Mouse (Mus musculus) brain, adult 2 months (tissue): Measurements from ENCODE around the gene Tnxb.

ENCODE experiments used
- DNase-seq: peaks from one replicate; pipeline ENCODE4 v3.0.0; 2011; ENCODE audit warnings: low read depth, low spot score

Gene Tnxb

DNA sequence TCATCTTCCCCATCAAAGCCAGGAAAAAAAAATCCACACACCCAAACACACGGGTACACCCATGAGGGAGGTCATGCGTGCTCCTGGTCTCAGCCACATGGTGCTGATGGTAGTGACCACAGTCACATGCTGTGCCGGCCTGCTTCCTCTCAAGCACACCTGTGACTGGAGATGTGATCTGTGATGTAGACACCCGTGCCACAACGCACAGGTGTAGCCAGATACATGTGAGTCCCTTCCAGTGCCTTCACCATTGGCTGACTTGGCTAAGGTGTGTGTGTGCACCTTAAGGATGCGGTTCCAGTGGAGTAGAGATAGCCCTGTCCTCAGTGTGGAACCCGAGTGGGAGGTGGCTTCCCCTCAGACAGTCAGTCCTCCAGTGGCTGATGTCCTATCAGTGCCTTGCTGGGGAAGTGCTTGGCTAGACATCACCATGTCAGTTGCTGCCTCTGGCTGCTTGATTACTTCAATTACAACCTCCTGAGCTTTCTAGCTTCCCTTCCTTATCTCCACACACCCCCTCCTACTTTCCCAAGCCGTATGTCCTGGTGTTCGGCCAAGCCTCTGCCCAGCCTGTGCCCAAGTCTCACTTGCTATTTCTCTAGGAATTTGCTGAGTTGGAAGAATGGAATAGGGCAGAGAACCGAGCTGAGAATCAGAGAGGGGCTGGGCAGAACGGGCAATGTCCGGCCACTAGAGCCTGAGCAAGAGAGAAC, 11.0 kb upstream of the Tnxb start:
- DNase-seq: no peak

DNA sequence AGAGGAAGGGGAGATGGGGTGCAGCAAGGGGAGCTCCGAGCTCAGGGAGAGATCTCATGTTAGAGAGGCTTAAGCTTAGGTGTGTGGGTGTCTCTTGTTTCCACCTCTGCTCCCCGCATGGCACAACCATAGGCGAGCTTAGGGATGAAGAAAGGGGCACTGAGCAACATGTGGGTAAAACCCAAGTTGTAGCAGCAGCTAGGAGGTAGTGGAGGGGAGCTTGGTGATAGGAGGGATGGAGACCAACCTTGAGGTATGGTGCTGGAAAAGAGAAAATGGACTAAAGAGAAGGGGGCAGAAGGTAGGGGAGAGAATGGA, 10.5 kb upstream of the Tnxb start:
- no peak for DNase-seq

DNA sequence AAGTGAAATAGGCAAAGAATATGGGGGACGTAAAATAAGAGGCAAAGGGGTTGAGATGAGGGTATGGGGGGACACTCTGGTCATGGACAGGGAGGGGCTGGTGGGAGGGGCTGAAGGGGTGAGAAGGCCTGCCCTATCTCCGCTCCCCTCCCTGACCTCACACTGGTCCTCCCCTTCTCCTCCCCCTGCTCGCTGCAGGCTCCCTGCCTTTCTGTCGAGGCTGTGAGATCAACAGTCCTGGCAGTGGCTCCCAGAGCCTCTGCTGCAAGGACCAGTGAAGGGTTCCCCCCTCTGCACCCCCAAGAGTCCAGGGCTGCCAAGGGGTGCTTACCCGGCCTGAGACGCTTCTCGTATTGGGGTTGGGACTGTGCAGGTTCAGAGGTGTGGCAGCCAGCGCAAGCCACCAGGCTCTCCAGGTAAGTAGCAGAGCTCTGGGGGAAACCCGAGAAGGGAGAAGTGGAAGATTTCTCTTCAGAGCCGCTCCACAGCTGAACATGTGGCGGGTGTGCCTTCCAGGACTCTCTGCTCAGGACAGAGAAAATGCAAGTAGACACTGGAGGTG, 10.0 kb upstream of the Tnxb start:
- no peak for DNase-seq

DNA sequence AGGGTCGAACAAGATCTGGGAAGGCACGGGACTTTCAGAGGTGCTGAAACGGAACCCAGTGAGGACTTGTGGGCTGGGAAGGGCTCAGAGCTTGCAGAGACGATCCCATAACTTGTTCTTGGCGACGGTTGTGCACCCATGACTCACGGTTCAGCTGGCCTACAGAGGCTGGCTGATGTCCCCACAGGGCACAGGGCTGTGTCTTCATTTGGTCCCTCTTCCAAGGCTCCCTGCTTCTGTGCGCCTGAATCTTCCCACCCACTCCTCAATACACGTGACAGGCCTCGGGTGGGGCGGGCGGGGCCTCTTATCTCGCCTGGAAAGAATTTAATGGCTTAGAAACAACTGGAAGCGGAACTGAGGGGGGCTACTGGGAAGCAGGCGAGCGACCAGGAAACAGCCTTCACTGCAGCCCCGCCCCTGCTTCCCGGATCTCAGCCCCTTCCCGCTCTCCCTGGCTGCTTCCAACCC, 9.2 kb upstream of the Tnxb start:
- DNase-seq: no peak

DNA sequence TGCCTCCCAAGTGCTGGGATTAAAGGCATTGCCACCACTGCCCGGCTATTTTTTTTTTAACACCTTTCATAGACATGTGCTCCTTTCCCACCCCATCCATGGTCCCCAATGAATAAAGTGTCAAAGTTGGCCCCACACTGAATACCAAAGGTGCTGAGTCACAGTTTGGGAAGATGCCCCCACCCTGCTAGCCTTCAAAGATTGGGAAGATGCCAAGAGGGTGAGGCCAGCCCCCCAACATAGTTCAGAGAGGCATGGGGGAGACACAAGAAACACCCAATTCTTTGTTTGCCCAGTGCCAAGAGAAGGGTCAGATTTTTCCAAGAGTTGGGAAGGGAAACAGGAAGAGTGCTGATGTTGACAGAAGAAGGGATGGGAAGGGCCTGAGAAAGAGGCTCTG, 7.9 kb upstream of the Tnxb start:
- DNase-seq: no peak

DNA sequence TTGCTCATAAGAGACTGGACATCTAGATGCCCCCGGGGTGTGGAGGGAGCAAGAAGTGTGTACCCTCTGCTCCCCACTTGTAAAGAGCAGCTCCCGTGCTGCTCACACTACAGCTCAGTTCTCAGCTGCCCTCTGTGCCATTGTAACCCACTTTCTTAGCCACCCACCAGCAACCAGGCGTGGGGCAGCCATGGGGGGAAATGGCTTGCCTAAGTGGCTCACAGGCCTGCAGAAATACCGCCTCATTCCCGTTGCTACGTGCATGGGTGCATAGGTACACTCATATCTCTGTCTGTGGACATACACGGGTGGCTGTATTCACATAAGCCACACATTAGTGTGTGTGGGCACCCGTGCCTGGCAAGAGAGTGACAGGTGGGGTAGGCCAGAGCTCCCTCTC, 7.4 kb upstream of the Tnxb start:
- DNase-seq: no peak

DNA sequence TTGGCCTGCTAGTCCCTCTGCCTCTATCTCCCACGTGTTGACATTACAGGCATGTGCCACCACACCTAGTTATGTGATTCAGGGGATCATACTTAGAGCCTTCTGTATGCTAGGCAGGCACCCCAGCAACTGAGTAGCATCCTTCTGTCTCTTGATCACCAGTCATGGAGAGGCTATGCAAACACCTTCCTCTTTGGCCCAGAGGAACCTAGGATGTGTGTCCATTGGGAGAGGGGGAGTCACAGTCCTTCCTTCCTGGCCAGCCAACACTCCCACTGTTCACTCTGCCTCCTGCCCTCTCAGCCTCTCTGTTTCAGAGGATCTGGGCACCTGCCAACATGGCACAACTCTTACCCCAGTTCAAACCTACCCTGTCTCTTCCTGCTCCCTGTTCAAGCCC, 6.8 kb upstream of the Tnxb start:
- DNase-seq: no peak

DNA sequence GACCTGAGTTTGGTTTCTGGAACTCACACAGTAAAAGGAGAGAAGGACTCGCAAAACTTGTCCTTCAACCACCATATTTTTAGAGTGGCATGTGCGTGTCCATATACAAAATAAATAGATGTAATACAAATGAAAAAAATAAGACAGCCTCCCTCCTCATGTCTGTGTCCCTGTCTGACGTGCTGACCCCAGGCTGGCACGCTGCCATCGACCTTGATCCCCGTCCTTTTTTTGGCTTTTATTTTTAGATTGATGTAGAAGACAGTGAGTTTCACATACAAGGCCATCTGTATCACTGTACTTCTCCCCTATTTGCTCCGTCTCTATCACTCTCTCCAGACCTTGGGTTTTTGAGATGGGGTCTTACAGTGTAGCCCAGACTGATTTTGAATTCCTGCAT, 5.9 kb upstream of the Tnxb start:
- no peak for DNase-seq

DNA sequence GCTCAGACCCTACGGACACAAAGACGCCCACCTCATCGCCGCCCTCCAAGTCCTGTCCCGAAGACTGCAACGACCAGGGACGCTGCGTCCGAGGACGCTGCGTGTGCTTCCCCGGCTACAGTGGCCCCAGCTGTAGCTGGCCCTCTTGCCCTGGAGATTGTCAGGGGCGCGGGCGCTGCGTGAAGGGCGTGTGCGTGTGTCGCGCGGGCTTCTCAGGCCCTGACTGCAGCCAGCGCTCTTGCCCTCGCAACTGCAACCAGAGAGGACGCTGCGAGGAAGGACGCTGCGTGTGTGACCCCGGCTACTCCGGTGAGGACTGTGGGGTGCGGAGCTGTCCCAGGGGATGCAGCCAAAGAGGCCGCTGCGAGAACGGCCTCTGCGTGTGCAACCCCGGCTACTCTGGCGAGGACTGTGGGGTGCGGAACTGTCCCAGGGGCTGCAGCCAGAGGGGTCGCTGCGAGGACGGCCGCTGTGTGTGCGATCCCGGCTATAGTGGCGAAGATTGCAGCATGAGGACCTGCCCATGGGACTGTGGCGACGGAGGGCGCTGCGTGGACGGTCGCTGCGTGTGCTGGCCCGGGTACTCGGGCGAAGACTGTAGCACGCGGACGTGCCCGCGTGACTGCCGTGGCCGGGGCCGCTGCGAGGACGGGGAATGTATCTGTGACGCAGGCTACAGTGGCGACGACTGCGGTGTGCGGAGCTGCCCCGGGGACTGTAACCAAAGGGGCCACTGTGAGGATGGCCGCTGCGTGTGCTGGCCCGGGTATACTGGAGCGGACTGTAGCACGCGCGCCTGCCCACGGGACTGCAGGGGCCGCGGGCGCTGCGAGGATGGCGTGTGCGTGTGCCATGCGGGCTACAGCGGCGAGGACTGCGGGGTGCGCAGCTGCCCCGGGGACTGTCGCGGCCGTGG, 1.1 kb downstream of the Tnxb start:
- DNase-seq: no peak

DNA sequence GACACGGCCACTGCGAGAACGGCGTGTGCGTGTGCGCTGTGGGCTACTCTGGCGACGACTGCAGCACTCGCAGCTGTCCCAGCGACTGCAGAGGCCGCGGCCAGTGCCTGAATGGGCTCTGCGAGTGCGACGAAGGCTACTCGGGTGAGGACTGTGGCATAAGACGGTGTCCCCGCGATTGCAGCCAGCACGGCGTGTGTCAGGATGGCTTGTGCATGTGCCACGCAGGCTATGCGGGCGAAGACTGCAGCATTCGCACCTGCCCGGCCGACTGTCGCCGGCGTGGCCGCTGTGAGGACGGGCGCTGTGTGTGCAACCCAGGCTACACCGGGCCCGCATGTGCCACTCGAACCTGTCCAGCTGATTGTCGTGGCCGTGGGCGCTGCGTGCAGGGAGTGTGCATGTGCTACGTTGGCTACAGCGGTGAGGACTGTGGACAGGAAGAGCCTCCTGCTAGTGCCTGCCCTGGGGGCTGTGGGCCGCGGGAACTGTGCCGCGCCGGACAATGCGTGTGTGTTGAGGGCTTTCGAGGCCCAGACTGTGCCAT, 2.0 kb downstream of the Tnxb start:
- no peak for DNase-seq

DNA sequence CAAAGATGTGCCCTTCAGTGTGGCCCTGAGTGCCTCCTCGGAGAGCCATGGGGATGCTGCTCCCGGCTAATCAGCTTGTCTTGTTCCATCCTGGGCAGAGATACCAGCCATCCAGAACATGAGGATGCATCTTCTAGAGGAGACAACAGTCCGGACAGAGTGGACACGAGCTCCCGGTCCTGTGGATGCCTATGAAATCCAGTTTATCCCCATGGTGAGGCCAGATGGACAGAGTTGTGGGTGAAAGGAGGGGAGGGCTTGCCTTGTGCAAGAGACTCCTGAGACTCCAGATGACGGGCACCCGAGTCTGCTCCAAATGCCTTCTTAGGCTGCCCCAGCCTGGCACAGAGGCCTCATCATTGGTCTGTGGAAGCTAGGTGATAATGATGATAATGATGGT, 2.8 kb downstream of the Tnxb start:
- DNase-seq: no peak

DNA sequence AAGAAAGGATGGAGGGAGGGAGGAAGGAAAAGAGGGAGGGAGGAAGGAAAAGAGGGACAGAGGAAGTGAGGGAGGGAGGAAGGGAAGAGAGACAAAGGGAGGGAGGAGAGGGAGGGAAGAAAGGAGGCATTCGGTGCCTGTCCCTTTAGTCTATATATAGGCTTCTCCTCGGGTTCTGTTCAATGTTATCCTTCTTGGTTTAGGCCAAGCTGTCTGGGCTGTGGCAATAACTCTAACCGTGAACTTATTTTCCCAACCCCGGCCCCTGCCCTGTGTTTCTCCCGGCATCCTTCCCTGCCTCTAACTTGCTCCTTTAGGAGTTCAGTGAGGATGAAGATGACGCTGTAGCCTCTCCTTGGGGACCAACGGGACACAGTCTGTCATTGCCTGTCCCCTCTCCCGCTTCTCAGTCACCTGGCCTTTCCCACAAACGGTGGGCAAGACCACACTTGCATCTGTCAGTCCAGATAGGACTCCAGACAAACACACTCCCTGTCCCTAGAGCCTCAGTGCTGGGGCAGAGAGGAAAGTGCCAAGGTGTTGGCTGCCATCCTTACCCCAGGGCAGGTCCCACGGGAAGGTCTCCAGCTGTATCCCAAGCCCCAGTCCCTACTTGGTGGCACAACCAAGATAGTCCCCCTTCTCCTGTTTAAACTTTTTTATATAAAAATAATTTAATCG, 4.3 kb downstream of the Tnxb start:
- no peak for DNase-seq

DNA sequence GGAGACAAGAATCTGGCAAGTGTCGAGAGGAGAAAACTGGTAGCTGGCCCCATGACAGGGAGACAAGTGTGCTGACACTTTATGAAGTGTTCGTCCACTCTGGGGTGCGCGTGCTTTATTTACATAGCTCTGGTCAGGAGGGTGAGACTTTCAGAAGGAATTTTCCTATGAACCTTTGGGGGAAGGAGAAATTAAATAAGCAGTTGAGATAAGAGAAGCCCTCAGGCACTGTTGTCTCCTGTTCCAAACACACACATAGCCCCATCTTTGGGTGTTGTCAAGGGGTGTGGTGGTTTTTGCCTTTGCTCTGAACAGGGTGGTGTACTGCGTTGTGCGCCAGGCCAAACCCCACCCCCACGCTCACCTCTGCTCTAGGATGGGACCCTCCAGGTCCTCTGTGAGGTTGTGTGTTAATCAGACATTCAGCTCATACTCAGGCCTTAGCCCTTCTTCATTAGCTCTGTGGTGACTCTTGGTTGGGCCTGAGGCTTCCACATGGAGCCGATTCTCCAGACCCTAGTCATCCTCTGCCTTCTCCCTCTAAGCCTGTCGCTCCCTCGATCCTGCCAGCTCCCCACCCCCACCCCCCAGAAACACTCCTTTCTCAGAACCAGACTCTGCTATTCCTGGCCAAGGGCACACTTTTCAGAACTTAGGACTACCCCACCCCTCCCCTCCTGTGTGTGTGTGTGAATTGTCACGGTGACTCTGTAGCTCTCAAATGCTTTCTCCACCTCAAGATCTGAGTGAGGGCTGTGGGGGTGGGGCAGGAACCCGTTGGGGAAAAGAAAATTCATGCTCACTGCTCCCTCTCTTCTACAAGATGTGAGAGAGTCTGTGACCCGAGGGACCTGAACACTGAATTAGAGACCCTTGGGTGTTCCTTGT, 5.1 kb downstream of the Tnxb start:
- DNase-seq: no peak

DNA sequence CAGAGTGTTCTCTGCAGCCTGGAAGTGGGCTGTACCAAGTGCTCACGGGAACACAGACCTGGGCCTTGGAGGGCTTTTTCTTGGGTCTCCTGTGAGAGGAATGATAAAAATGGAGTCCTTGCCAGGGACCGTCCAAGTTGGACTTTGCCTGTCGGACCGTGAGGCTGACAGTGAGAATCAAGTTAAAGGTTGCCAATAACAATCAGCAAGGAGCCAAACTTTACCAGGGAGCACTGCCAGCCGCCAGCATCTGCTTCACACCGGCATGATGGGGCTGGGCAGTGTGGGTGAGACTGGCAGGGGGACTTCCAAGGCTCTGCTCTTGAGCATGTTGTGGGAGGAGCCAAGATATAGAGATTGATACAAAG, 5.7 kb downstream of the Tnxb start:
- no peak for DNase-seq

DNA sequence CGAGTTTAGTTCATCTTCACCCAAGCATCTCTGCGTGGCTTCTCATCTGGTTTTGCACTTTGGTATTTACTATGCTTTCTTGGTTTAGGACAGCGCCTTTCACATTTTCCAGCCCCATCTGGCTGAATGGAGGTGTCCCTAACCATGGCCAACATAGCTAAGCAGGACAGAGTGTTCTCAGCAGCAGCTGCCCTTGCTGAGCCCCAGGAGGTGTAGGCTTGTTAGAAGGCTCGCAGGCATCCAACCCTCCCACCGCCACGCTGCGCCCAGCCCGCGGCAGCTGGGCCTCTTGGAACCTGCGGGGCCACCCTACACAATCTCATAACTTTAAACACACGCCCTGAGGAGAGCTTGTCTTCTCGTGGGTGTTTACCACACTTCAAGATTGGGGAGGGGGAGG, 6.3 kb downstream of the Tnxb start:
- DNase-seq: no peak

DNA sequence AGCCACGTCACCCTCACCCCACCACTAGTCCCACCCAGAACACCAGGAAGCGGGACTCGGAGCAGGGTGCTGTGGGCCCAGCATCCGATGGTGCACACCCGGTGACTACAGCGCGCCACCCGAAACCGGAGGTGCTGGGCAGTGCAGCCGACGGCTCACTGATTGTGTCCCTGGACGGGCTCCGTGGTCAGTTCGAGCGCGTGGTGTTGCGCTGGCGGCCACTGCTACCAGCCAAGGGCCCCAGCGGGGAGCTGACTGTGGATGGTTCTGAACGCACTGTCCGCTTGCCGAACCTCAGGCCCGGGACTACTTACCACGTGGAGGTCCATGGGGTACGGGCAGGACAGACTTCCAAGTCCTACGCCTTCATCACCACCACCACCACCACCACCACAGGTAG, 9.9 kb downstream of the Tnxb start:
- no peak for DNase-seq

DNA sequence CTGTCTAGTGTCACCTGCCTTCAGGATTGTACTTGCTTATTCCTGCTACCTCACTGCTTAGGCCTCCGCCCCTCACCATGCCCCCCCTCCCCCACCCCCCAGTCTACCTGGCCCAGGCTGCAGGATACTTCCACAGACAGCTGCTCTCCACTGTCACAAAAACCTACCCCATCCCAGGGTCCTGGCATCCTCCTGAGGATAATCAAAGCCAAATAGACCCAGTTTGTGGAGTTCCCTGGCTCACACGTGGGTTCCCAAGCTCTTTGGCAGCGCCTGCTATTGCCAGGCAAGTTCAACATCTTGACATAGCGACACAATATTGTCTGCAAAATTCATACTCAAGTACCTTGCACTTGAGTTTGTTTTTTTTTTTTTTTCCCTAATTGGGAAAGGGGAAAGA, 10.3 kb downstream of the Tnxb start:
- no peak for DNase-seq

DNA sequence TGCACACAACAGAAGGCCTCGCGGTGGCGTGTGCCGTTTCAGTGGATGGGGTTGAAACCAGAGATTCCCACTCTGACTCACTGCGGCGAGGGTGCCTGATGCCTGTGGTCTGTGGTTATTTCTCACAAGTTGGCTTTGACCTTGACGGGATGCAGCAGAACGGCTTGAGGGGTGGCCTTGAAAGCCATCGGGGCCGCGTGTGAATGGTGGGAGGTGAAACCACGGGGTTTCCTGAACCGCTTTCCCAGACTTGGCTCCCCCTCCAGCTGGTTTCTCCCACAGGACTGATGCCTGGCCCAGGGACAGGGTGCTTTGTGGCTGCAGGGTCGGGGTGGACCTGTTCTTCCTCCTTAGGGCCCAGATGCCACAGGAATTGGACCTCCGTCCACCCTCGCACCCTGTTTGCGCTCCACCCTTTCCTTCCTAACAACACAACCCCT, 10.8 kb downstream of the Tnxb start:
- DNase-seq: no peak

DNA sequence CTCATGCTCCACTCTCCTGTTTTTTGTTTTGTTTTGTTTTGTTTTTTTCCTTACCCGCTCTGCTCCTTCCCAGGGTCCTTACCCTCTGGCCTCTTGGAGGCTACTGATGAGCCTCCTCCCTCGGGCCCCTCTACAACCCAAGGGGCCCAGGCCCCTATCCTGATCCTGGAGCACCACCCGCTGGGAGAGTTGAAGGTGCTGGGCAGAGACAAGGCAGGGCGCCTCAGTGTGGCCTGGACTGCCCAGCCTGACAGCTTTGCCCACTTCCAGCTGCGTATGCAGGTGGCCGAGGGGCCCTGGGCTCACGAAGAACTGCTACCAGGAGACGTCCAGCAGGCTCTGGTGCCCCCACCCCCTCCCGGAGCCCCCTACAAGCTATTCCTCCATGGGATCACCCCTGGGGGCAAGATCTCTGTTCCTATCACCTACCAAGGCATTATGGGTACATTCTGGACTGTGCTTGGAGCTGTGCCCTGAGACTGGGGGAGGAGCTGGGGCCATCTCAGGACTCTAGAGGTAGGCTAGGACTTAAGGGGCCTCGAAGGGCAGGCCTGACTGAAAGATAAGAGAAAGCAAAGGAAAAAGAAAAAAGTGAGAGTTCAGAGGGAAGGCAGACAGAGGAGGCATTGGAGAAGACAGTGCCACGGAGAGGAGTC, 11.7 kb downstream of the Tnxb start:
- no peak for DNase-seq

DNA sequence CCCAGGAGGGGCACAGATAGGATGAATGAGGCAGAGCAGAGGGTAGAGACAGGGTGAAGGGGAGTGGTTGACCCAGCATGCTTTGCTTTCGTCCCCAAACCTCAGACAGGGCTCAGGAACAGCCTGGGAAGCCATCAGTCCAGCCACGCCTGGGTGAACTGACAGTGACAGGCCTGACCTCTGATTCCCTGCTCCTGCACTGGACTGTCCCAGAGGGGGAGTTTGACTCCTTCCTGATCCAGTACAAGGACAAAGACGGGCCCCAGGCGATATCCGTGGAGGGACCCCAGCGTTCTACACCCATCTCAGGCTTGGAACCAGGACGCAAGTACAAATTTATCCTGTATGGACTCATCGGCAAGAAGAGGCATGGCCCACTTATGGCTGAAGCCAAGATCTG, 12.8 kb downstream of the Tnxb start:
- DNase-seq: no peak
